Mouse (Mus musculus): ENCODE measurements around the gene 9930022D16Rik.

Gene 9930022D16Rik

GRCm38 (mm10) chr11:109416709-109417420 is 3.1 kb downstream of the 9930022D16Rik start:
- no peak for DNase-seq (ENCODE audit: low read depth, low spot score)

- no peak for DNase-seq (ENCODE audit: low read depth, low spot score)
Measured at GRCm38 (mm10) chr11:109417472-109418040, 3.8 kb downstream of the 9930022D16Rik start.

- DNase-seq (ENCODE audit: low read depth, low spot score) = no peak
Measured at GRCm38 (mm10) chr11:109419461-109419860, 5.7 kb downstream of the 9930022D16Rik start.

- DNase-seq (ENCODE audit: low read depth, low spot score) = no peak
Measured at GRCm38 (mm10) chr11:109419961-109420566, 6.3 kb downstream of the 9930022D16Rik start.

- DNase-seq (ENCODE audit: low read depth, low spot score) = no peak
Measured at GRCm38 (mm10) chr11:109420567-109420962, 6.8 kb downstream of the 9930022D16Rik start.

GRCm38 (mm10) chr11:109421205-109421604 is 7.5 kb downstream of the 9930022D16Rik start:
- DNase-seq (ENCODE audit: low read depth, low spot score) = no peak

GRCm38 (mm10) chr11:109422263-109422662 is 8.5 kb downstream of the 9930022D16Rik start:
- no peak for DNase-seq (ENCODE audit: low read depth, low spot score)

GRCm38 (mm10) chr11:109423294-109423693 is 9.6 kb downstream of the 9930022D16Rik start:
- DNase-seq (ENCODE audit: low read depth, low spot score) = no peak

- DNase-seq (ENCODE audit: low read depth, low spot score) = peak; percentile 100
Measured at GRCm38 (mm10) chr11:109425392-109426271, 11.9 kb downstream of the 9930022D16Rik start, which contains the start of gene Amz2. Gene Amz2, plus strand, starts transcription at chr11:109425946.

GRCm38 (mm10) chr11:109426272-109426586 is 12.5 kb downstream of the 9930022D16Rik start:
- no peak for DNase-seq (ENCODE audit: low read depth, low spot score)

- no peak for DNase-seq (ENCODE audit: low read depth, low spot score)
Measured at GRCm38 (mm10) chr11:109427353-109427752, 13.6 kb downstream of the 9930022D16Rik start.

- no peak for DNase-seq (ENCODE audit: low read depth, low spot score)
Measured at GRCm38 (mm10) chr11:109434233-109434798, 20.6 kb downstream of the 9930022D16Rik start.

GRCm38 (mm10) chr11:109436889-109437288 is 23.2 kb downstream of the 9930022D16Rik start:
- DNase-seq (ENCODE audit: low read depth, low spot score) = no peak

GRCm38 (mm10) chr11:109439209-109439608 is 25.5 kb downstream of the 9930022D16Rik start:
- no peak for DNase-seq (ENCODE audit: low read depth, low spot score)

GRCm38 (mm10) chr11:109439829-109440340 is 26.2 kb downstream of the 9930022D16Rik start:
- DNase-seq (ENCODE audit: low read depth, low spot score) = no peak

- DNase-seq (ENCODE audit: low read depth, low spot score) = no peak
Measured at GRCm38 (mm10) chr11:109440641-109441040, 26.9 kb downstream of the 9930022D16Rik start.

GRCm38 (mm10) chr11:109441119-109441518 is 27.4 kb downstream of the 9930022D16Rik start:
- no peak for DNase-seq (ENCODE audit: low read depth, low spot score)

- no peak for DNase-seq (ENCODE audit: low read depth, low spot score)
Measured at GRCm38 (mm10) chr11:109442166-109442730, 28.5 kb downstream of the 9930022D16Rik start.

- DNase-seq (ENCODE audit: low read depth, low spot score) = no peak
Measured at GRCm38 (mm10) chr11:109443468-109444263, 29.9 kb downstream of the 9930022D16Rik start.

GRCm38 (mm10) chr11:109444600-109444999 is 30.9 kb downstream of the 9930022D16Rik start:
- DNase-seq (ENCODE audit: low read depth, low spot score) = no peak

Measured in embryo, embryonic 11.5 days (tissue).